In the genomic region with DNA sequence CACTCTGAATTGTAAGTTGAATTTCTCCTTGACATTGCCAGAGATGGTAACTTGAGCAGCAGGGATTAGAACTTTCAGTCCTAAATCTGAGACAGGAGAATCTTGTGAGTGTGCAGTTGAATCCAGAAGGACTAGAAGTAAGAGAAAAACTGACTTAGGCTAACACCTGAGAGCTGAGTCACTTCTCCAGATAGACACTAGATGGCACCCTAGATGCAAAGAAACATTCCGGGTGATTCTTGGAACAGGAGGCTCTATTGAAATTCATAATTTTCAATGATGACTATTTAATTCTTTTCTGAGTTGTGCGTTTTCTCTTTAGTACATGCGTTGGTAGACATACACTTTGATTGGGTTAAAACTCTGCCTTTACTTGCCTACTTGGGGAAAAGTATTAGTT, we compare ENCODE assay signal across 10 mouse cellular contexts.
A peak's percentile ranks its signal among the peaks of the same experiment; 100 is the strongest.
DNase-seq lines count a peak whose midpoint lies in the region; ATAC-seq and TF ChIP-seq lines count a peak whose summit lies in the region.
"Had no signal": no experiment of that assay in that cellular context is flagged by ENCODE, and none has a peak within 500 bp of the region (broad histone marks: within the 10 kb centered on the region; RNA-seq: fewer than 3 reads in every experiment).

No protein-coding gene starts in this region.

- no peak overlapping the region for H3K27ac ChIP-seq in kidney, adult 2 months (ENCODE audit: insufficient read depth, low read depth, low read length)
- H3K27ac ChIP-seq in kidney, embryonic 16.5 days (ENCODE audit: low read length) = no peak overlapping the region
- H3K27ac ChIP-seq: embryonic facial prominence, embryonic 15.5 days; neural tube, embryonic 12.5 days had no signal

- 42% methylated on average over 3 of the region's 3 CpGs for WGBS in kidney, adult 2 months
- 39% methylated on average over 3 of the region's 3 CpGs for WGBS in kidney, embryonic 16.5 days

- H3K36me3 ChIP-seq in kidney, adult 2 months (ENCODE audit: control insufficient read depth, insufficient read depth, low read length) = no peaks in the 10 kb centered on the region
- no peaks in the 10 kb centered on the region for H3K36me3 ChIP-seq in kidney, embryonic 16.5 days (ENCODE audit: insufficient read depth, low read length)
- H3K36me3 ChIP-seq: embryonic facial prominence, embryonic 15.5 days; neural tube, embryonic 12.5 days had no signal

- H3K9ac ChIP-seq in kidney, embryonic 16.5 days (replicated peaks; ENCODE audit: low read length) = no peak overlapping the region
- H3K9ac ChIP-seq: embryonic facial prominence, embryonic 15.5 days; neural tube, embryonic 12.5 days had no signal

- no peaks in the 10 kb centered on the region for H3K4me1 ChIP-seq in kidney, adult 2 months (ENCODE audit: control insufficient read depth, insufficient read depth, low read length)
- H3K4me1 ChIP-seq in kidney, embryonic 16.5 days (ENCODE audit: insufficient read depth, low read length) = no peaks in the 10 kb centered on the region
- H3K4me1 ChIP-seq: embryonic facial prominence, embryonic 15.5 days; neural tube, embryonic 12.5 days had no signal

- TF ChIP-seq POLR2A in kidney, adult 2 months (IDR thresholded peaks at IDR 0.05; ENCODE audit: low read depth, low read length) = no peak

- no peak overlapping the region for H3K4me2 ChIP-seq in kidney, embryonic 16.5 days (replicated peaks; ENCODE audit: low read depth, low read length)
- H3K4me2 ChIP-seq: embryonic facial prominence, embryonic 15.5 days; neural tube, embryonic 12.5 days had no signal

- H3K4me3 ChIP-seq in kidney, adult 2 months (ENCODE audit: insufficient read depth, low read depth, low read length) = no peak overlapping the region
- no peak overlapping the region for H3K4me3 ChIP-seq in kidney, embryonic 16.5 days (ENCODE audit: low read length)
- H3K4me3 ChIP-seq: embryonic facial prominence, embryonic 15.5 days; neural tube, embryonic 12.5 days had no signal

- no peaks in the 10 kb centered on the region for H3K9me3 ChIP-seq in kidney, embryonic 16.5 days (ENCODE audit: low read length)
- H3K9me3 ChIP-seq: embryonic facial prominence, embryonic 15.5 days; neural tube, embryonic 12.5 days had no signal

- no peaks in the 10 kb centered on the region; the same call in 1 of the 2 replicates for H3K27me3 ChIP-seq in kidney, adult 2 months (replicated peaks; ENCODE audit: control insufficient read depth, insufficient read depth, low read length)
- H3K27me3 ChIP-seq in kidney, embryonic 16.5 days (ENCODE audit: insufficient read depth, low read length) = peaks cover 2% of the 10 kb centered on the region; the same call in 1 of the 2 replicates
- H3K27me3 ChIP-seq: embryonic facial prominence, embryonic 15.5 days; neural tube, embryonic 12.5 days had no signal

- DNase-seq in kidney, adult 2 months = peak; percentile 21
- DNase-seq in ovary, postnatal 14 days (ENCODE audit: low spot score) = peak; percentile 4
- DNase-seq in ovary, postnatal 10 days (ENCODE audit: low spot score) = no peak
- peak; percentile 15 for DNase-seq in cerebellum, adult 8-10 months
- DNase-seq in right cerebral cortex, postnatal 25 days = peak; percentile 15
- no peak for DNase-seq in thymus, postnatal 10 days (ENCODE audit: low spot score in 2 of 2)

- TF ChIP-seq CTCF in kidney, adult 2 months (conservative IDR thresholded peaks at IDR 0.05; ENCODE audit: insufficient read depth, insufficient read length, low read depth, low read length) = no peak

- ATAC-seq in kidney, embryonic 16.5 days (ENCODE audit: low FRiP score, low TSS enrichment) = no peak
- ATAC-seq: activated CD4-positive, CD25-positive, alpha-beta regulatory T cell, adult 4 months had no signal

Comparison
In these comparisons a context has a peak if more than half of its experiments do, and no peak if none do; other contexts are left out.
1. DNase-seq: peak in kidney, adult 2 months (single experiment), ovary, postnatal 14 days (single experiment), cerebellum, adult 8-10 months (single experiment) and right cerebral cortex, postnatal 25 days (single experiment); none in ovary, postnatal 10 days (single experiment) and thymus, postnatal 10 days (0 of 2).